Mouse (Mus musculus): ENCODE data around the gene Acadsb. TPM values are rescaled to one million over a fixed set of nuclear protein-coding genes. Genes with fewer than 3 reads are reported as not detected.

Acadsb gene
- total RNA-seq (2023): 26.5 and 28.9 TPM in 2 replicates

DNA sequence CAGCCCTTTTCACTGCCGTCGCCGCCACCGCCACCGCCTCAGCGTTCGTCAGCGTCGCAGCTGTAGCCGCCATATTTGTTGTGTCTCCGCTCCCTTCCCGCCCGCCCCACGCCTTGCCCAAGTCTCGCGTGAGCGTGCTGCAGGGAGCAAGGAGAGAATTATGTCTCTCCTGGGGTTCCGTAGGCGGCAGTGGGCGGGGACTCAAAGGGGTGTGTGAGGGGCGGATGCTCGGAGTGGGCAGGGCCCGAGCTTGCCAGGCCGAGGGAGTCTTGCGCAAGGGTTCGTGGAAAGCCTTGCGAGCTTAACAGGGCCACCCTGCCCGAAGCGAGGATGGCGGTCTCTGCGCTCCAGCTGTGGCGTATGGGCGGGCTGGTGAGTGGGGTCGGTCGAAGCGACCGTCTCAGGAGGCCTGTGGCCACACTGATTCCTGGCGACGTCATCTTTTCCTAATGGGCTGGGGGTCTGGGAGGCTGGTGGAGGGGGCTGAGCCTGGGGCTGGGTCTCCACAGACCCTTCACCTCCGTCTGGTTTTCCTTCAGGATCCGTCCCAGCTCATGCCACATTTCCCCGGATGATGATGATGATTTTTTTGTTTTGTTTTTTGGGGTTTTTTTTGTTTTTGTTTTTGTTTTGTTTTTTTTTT is at the start of gene Acadsb, which contains the start of gene Ikzf5:
Acadsb (plus strand) TSS at position 186 of the 643 bp plus-strand sequence.
Ikzf5 (minus strand) TSS at position 106 of the 643 bp plus-strand sequence.

DNA sequence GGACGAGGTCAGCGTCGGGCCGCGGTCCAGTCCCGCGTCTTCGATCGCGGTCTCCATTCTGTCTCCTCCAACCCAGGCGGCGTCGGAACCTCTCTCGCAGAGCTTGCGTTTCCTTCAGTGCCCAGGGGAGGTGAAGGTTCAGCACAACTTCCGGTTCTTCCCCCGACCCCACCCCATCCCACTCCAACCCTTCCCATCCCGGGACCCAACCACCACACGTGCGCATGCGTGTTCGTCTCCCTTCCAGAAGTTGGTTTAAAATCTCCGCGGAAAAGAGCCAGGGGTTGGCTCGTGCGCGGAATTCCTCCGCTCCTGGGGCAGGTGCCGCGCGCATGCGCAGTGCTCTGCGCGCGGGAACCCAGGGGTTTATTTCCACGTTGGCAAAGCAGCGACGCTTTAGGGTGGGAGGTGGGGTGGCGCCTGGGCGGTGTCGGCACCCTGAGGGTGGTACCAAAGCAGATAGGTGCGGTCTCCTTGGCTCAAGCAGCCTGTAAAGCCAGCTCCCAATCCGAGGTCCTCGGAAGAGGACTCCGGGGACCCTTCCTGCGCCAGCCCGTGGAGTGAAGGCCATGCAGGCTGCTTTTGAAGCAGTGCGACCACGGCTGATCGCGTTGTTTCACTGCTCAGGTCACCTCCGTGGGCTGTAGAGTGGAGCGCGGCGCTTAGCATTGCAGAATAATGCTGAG is 47.6 kb upstream of the Acadsb start, which contains the start of gene 2310057M21Rik:
2310057M21Rik (minus strand) TSS at position 145 of the 686 bp plus-strand sequence.

DNA sequence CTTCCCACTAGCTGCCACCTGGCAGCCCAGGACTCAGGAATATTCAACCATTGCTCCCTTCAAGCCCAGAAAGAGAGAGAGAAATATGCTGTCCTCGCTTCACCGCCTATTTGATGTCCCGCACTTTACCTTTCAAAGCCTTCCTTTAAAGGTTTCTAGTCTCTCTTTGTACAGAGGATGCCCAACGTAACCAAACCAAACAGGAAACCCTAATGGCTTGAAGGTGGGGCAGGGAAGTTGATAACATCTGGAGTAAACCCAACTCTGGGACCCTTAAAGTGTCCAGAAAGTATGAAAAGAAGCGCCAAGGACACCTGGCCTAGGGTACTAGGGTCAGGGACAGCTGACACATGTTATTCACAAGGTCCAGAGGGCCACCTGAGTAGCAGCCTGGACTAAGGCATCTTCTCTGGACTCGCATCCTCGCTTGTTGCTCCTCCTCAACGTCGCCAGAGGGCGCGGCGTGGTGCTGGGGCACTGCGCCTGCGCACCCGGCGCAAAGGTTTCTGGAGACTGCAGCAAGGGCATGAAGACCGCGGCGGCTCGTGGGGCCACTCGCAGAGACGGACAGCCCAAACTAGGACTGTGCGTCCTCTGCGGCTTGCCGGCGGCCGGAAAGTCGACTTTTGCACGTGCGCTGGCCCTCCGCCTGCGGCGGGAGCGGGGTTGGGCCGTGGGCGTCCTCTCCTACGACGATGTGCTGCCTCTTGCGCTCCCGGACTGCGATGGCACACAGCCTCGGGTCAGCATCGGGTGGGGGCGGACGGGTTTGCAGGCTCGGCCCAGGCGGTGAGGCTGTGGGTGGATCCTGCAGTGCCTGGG is 39.5 kb upstream of the Acadsb start, which contains the start of gene Pstk:
Pstk (plus strand) TSS at position 494 of the 822 bp plus-strand sequence.

Other genes with a start within 250 kb of the Acadsb start
- not detected in 2 replicates for gene 5430419D17Rik, start 236.2 kb upstream of the Acadsb start, total RNA-seq (2023)
- not detected in 2 replicates for gene Cuzd1, start 88.3 kb upstream of the Acadsb start, total RNA-seq (2023)
- gene Fam24b, start 81.1 kb upstream of the Acadsb start, total RNA-seq (2023): not detected in 2 replicates
- gene Fam24a, start 76.7 kb upstream of the Acadsb start, total RNA-seq (2023): not detected in 2 replicates
- gene 2310057M21Rik, start 47.8 kb upstream of the Acadsb start, total RNA-seq (2023): 8.1 and 10.0 TPM in 2 replicates
- 1.7 and 4.5 TPM in 2 replicates for gene Pstk, start 39.5 kb upstream of the Acadsb start, total RNA-seq (2023)
- gene Ikzf5, start 80 bp upstream of the Acadsb start, total RNA-seq (2023): 51.9 and 62.8 TPM in 2 replicates
- not detected in 2 replicates for gene Hmx3, start 132.3 kb downstream of the Acadsb start, total RNA-seq (2023)
- gene Hmx2, start 138.2 kb downstream of the Acadsb start, total RNA-seq (2023): 0.23 TPM in 1 of 2 replicates, not detected in the other
- 65.5 and 74.3 TPM in 2 replicates for gene Bub3, start 149.6 kb downstream of the Acadsb start, total RNA-seq (2023)

All from neutrophil, adult 65 days (primary cell).